Mouse (Mus musculus) MEL (cell line): ENCODE results near the gene Myrf. TPM values are rescaled to one million over a fixed set of nuclear protein-coding genes. Genes with fewer than 3 reads are reported as not detected.

ENCODE experiments used
- DNase-seq: peaks from one replicate; pipeline ENCODE4 v3.0.0; 2011; ENCODE audit warnings: low read depth, low spot score
- H3K27ac ChIP-seq: 2 replicates; pipeline ENCODE4 v1.5.1; 2012; ENCODE audit warnings: low read depth, mild to moderate bottlenecking, control low read depth, low read length, moderate library complexity; ENCODE audit not compliant: control insufficient read depth
- H3K27me3 ChIP-seq, 2 experiments: fragments of 150-350 bp in 1 of 2; sonication (generic) in 1 of 2; 2 replicates each; pipeline ENCODE4 v1.6.1; 2012; ENCODE audit warnings: low read length in 2 of 2, mild to moderate bottlenecking in 2 of 2, improper control_type of control experiment in 1 of 2, moderate library complexity in 1 of 2; ENCODE audit not compliant: insufficient read depth in 2 of 2, control insufficient read depth in 1 of 2
- H3K36me3 ChIP-seq, 2 experiments: 2 replicates each; pipeline ENCODE4 v1.6.1; 2012 to 2014; ENCODE audit warnings: low read length in 2 of 2, improper control_type of control experiment in 1 of 2, inconsistent platforms in 1 of 2, mild to moderate bottlenecking in 1 of 2; ENCODE audit not compliant: insufficient read depth in 2 of 2, control insufficient read depth in 1 of 2
- H3K4me1 ChIP-seq, 2 experiments: fragments of 150-350 bp in 1 of 2; sonication (generic) in 1 of 2; 2 replicates each; pipeline ENCODE4 v1.6.1; 2012; ENCODE audit warnings: low read length in 2 of 2, improper control_type of control experiment in 1 of 2, mild to moderate bottlenecking in 1 of 2; ENCODE audit not compliant: insufficient read depth in 2 of 2, control insufficient read depth in 1 of 2
- H3K4me3 ChIP-seq, 2 experiments: fragments of 150-350 bp in 1 of 2; sonication (generic) in 1 of 2; 2 replicates each; pipeline ENCODE4 v1.5.1; 2012; ENCODE audit warnings: low read depth in 2 of 2, low read length in 2 of 2, mild to moderate bottlenecking in 2 of 2, moderate library complexity in 2 of 2, control low read depth in 1 of 2, improper control_type of control experiment in 1 of 2; ENCODE audit not compliant: control insufficient read depth in 1 of 2, insufficient read depth in 1 of 2
- H3K79me2 ChIP-seq: 2 replicates; pipeline ENCODE4 v1.6.1; 2012; ENCODE audit warnings: mild to moderate bottlenecking, low read length, moderate library complexity; ENCODE audit not compliant: control insufficient read depth, poor library complexity, insufficient read depth
- H3K9ac ChIP-seq: 2 replicates; pipeline ENCODE4 v1.6.1; 2012; ENCODE audit warnings: low read depth, mild to moderate bottlenecking, control low read depth, low read length, moderate library complexity; ENCODE audit not compliant: control insufficient read depth, poor library complexity, severe bottlenecking
- H3K9me3 ChIP-seq: fragments of 150-350 bp; sonication (generic); replicated peaks from 2 replicates; pipeline ENCODE4 v1.6.1; 2012; ENCODE audit warnings: mild to moderate bottlenecking, low read length, improper control_type of control experiment, moderate library complexity; ENCODE audit not compliant: insufficient read depth
- BHLHE40 ChIP-seq: IDR thresholded peaks from 2 replicates; pipeline ENCODE4 v1.6.1; 2012; ENCODE audit warnings: low read depth, mild to moderate bottlenecking, inconsistent platforms, low read length, improper control_type of control experiment, borderline replicate concordance
- CHD1 ChIP-seq: IDR thresholded peaks from 2 replicates; pipeline ENCODE4 v1.6.1; 2012; ENCODE audit warnings: low read depth, mild to moderate bottlenecking, inconsistent platforms, low read length, improper control_type of control experiment
- GABPA ChIP-seq: IDR thresholded peaks from 2 replicates; pipeline ENCODE4 v1.6.1; 2012; ENCODE audit warnings: low read depth, mild to moderate bottlenecking, inconsistent platforms, low read length, improper control_type of control experiment, moderate library complexity
- GATA1 ChIP-seq: IDR thresholded peaks from 2 replicates; pipeline ENCODE4 v1.6.1; 2011; ENCODE audit warnings: low read depth, low read length, improper control_type of control experiment
- HCFC1 ChIP-seq: IDR thresholded peaks from 2 replicates; pipeline ENCODE4 v1.6.1; 2012; ENCODE audit warnings: low read depth, mild to moderate bottlenecking, inconsistent platforms, low read length, improper control_type of control experiment, moderate library complexity
- KAT2A ChIP-seq: conservative IDR thresholded peaks from 2 replicates; pipeline ENCODE4 v1.6.1; 2012; ENCODE audit warnings: low read depth, low read length, improper control_type of control experiment, inconsistent platforms
- MAZ ChIP-seq: IDR thresholded peaks from 2 replicates; pipeline ENCODE4 v1.6.1; 2012; ENCODE audit warnings: low read depth, mild to moderate bottlenecking, inconsistent platforms, low read length, improper control_type of control experiment
- POLR2A ChIP-seq, 2 experiments: IDR thresholded peaks; 2 replicates each; pipeline ENCODE4 v1.6.1; 2011 to 2012; ENCODE audit warnings: low read length in 2 of 2, mild to moderate bottlenecking in 2 of 2, control low read depth in 1 of 2, improper control_type of control experiment in 1 of 2, low read depth in 1 of 2, moderate library complexity in 1 of 2; ENCODE audit not compliant: control insufficient read depth in 1 of 2, insufficient read depth in 1 of 2, poor library complexity in 1 of 2
- POLR2AphosphoS2 ChIP-seq: IDR thresholded peaks from 2 replicates; pipeline ENCODE4 v1.6.1; 2011; ENCODE audit warnings: low read length, improper control_type of control experiment
- RAD21 ChIP-seq: IDR thresholded peaks from 2 replicates; pipeline ENCODE4 v1.6.1; 2011; ENCODE audit warnings: mild to moderate bottlenecking, low read depth, low read length, improper control_type of control experiment
- RCOR1 ChIP-seq: IDR thresholded peaks from 2 replicates; pipeline ENCODE4 v1.6.1; 2012; ENCODE audit warnings: low read depth, mild to moderate bottlenecking, inconsistent platforms, low read length, improper control_type of control experiment
- SIN3A ChIP-seq: IDR thresholded peaks from 2 replicates; pipeline ENCODE4 v1.6.1; 2012; ENCODE audit warnings: low read length, improper control_type of control experiment, inconsistent platforms
- SMC3 ChIP-seq: IDR thresholded peaks from 2 replicates; pipeline ENCODE4 v1.6.1; 2011; ENCODE audit warnings: low read depth, low read length, improper control_type of control experiment
- TCF12 ChIP-seq: IDR thresholded peaks from 2 replicates; pipeline ENCODE4 v1.6.1; 2014; ENCODE audit warnings: low read depth, mild to moderate bottlenecking, inconsistent platforms, low read length, improper control_type of control experiment, moderate library complexity
- USF2 ChIP-seq, 2 experiments: IDR thresholded peaks; 2 replicates each; pipeline ENCODE4 v1.6.1; 2011 to 2012; ENCODE audit warnings: improper control_type of control experiment in 2 of 2, low read length in 2 of 2, borderline replicate concordance in 1 of 2, inconsistent platforms in 1 of 2, low read depth in 1 of 2, mild to moderate bottlenecking in 1 of 2; ENCODE audit not compliant: insufficient read depth in 1 of 2
- ZNF384 ChIP-seq: IDR thresholded peaks from 2 replicates; pipeline ENCODE4 v1.6.1; 2012; ENCODE audit warnings: low read depth, mild to moderate bottlenecking, inconsistent platforms, low read length, improper control_type of control experiment
- polyA plus RNA-seq, 2 experiments: library from polyadenylated mRNA; stranded (reverse) in 1 of 2; unstranded in 1 of 2; fragments of >175 nt in 1 of 2; fragments of >200 nt in 1 of 2; gene quantifications; 2 replicates each; pipeline versions ENCODE4 v1.2.1 to v1.2.4; 2012; ENCODE audit warnings: low replicate concordance in 2 of 2, low read depth in 1 of 2; ENCODE audit not compliant: insufficient read length in 2 of 2, insufficient read depth in 1 of 2, missing spikeins in 1 of 2
- total RNA-seq: library from RNA; depleted of rRNA; stranded (reverse); fragments of 300-350 nt; gene quantifications from 2 replicates; pipeline ENCODE4 v1.2.3, GENCODE M21; 2012

Myrf gene
- total and polyA plus RNA-seq, 3 experiments = 0.23 to 2.7 TPM; not detected in 1

GRCm38 (mm10) chr19:10288125-10289040 lies 47.8 kb upstream of the Myrf start:
- no peak for DNase-seq
- Histone ChIP-seq H3K36me3 (no peaks in the 10 kb centered on the region), H3K9me3 (no peaks in the 10 kb centered on the region), H3K27me3 (no peaks in the 10 kb centered on the region; a peak in 2 of 4 replicates), H3K79me2 (no peaks in the 10 kb centered on the region), H3K4me3 (no peak overlapping the region), H3K27ac (no peak overlapping the region), H3K9ac (no peak overlapping the region), H3K4me1 (no peaks in the 10 kb centered on the region)
- TF ChIP-seq RAD21 = no peak
- TF ChIP-seq SIN3A = no peak
- TF ChIP-seq KAT2A = no peak
- TF ChIP-seq POLR2A (IDR thresholded peaks at IDR 0.05; ENCODE audit: control insufficient read depth in 1 of 2, insufficient read depth in 1 of 2, low read depth in 1 of 2, low read length in 2 of 2, poor library complexity in 1 of 2) = no peak
- no peak for TF ChIP-seq RCOR1
- no peak for TF ChIP-seq MAZ

- no peaks in the 10 kb centered on the region for H3K36me3 ChIP-seq
- H3K4me1 ChIP-seq = no peaks in the 10 kb centered on the region
- no peak overlapping the region for H3K27ac ChIP-seq
- H3K9ac ChIP-seq = no peak overlapping the region
- no peaks in the 10 kb centered on the region for H3K9me3 ChIP-seq
- DNase-seq = no peak
- no peaks in the 10 kb centered on the region for H3K79me2 ChIP-seq
- H3K4me3 ChIP-seq = no peak overlapping the region
- TF ChIP-seq GABPA = no peak
- H3K27me3 ChIP-seq = no peaks in the 10 kb centered on the region; a peak in 2 of 4 replicates
Measured at GRCm38 (mm10) chr19:10286458-10286872, 45.9 kb upstream of the Myrf start.

- no peak for TF ChIP-seq HCFC1
- no peak for TF ChIP-seq SMC3
- TF ChIP-seq CHD1 = no peak
- TF ChIP-seq USF2 (IDR thresholded peaks at IDR 0.05; ENCODE audit: borderline replicate concordance in 1 of 2, insufficient read depth in 1 of 2, low read depth in 1 of 2, low read length in 2 of 2) = no peak
- no peak for TF ChIP-seq ZNF384
- TF ChIP-seq GATA1 = no peak
- TF ChIP-seq BHLHE40 = no peak
- no peak for TF ChIP-seq TCF12
- no peak for TF ChIP-seq MAZ
- no peak for TF ChIP-seq KAT2A
- no peak for TF ChIP-seq POLR2AphosphoS2
- H3K4me3 ChIP-seq = no peak overlapping the region
- H3K27me3 ChIP-seq = peaks cover 0 to 3% of the 10 kb centered on the region in 2 experiments; a peak in 3 of 4 replicates
- H3K9ac ChIP-seq = no peak overlapping the region
- DNase-seq = no peak
- H3K79me2 ChIP-seq = no peaks in the 10 kb centered on the region
- no peak overlapping the region for H3K27ac ChIP-seq
- no peaks in the 10 kb centered on the region for H3K4me1 ChIP-seq
- no peaks in the 10 kb centered on the region for H3K36me3 ChIP-seq
- no peaks in the 10 kb centered on the region for H3K9me3 ChIP-seq
Measured at GRCm38 (mm10) chr19:10280771-10281540, 40.4 kb upstream of the Myrf start.
